Mouse (Mus musculus) cerebellum, adult 2 months (tissue): ENCODE results near the gene Gpx1.

ENCODE experiments used
- CTCF ChIP-seq: fragments of 200-500 bp; IDR thresholded peaks from 2 replicates; pipeline ENCODE4 v1.5.1; 2011; ENCODE audit warnings: low read depth, mild to moderate bottlenecking, control low read depth, low read length, moderate library complexity, borderline replicate concordance; ENCODE audit not compliant: insufficient read depth
- POLR2A ChIP-seq: fragments of 200-500 bp; IDR thresholded peaks from 2 replicates; pipeline ENCODE4 v1.6.1; 2011; ENCODE audit warnings: low read length, control low read depth, borderline replicate concordance; ENCODE audit not compliant: insufficient read depth

DNA sequence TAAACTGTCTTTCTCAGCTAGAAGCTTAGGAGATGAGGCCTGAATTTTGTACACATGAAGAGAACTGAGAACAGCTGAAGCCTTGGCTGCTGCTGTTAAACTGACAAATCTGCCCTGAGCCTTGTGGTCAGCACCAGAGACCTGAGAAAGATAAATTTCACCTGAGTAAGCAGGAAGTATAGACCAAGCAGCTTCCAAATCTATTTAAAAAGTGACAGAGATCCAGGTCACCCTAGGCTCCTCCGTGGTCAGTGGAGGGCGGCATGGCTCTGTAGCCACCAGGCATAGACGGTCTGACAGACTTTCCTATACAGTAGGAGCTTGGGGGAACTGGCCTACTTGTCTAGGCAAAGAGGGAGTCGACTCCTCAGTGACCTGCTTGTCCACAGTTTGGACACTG, 48.1 kb downstream of the Gpx1 start:
- TF ChIP-seq CTCF (no peak), POLR2A (no peak)
